Mouse (Mus musculus) duodenum, adult 2 months (tissue): ENCODE measurements around the gene Gm7233. TPM values are rescaled to one million over a fixed set of nuclear protein-coding genes. Genes with fewer than 3 reads are reported as not detected.

ENCODE experiments used
- polyA plus RNA-seq: library from polyadenylated mRNA; depleted of rRNA; stranded (reverse); fragments of >200 nt; gene quantifications from 2 replicates; pipeline ENCODE4 v1.2.3, GENCODE M21; 2012; ENCODE audit warnings: low replicate concordance; rRNA removed

Gm7233 gene
- polyA plus RNA-seq: not detected in 2 replicates

GRCm38 (mm10) chr14:43179567-43179966, at the start of gene Gm7233:
TSS of gene Gm7233 (plus strand) at chr14:43179867.

GRCm38 (mm10) chr14:43235204-43235603, 55.5 kb downstream of the Gm7233 start, which contains the start of gene Gm8122:
TSS of gene Gm8122 (minus strand) at chr14:43235304.

Other genes starting within 250 kb of the Gm7233 start
- not detected in 2 replicates for gene Gm8082, start 186.2 kb upstream of the Gm7233 start, polyA plus RNA-seq
- gene Gm10376, start 164.2 kb upstream of the Gm7233 start, polyA plus RNA-seq: not detected in 2 replicates
- not detected in 2 replicates for gene Gm8094, start 103.2 kb upstream of the Gm7233 start, polyA plus RNA-seq
- not detected in 2 replicates for gene Gm8104, start 79.3 kb upstream of the Gm7233 start, polyA plus RNA-seq
- not detected in 2 replicates for gene Gm8122, start 55.4 kb downstream of the Gm7233 start, polyA plus RNA-seq
- not detected in 2 replicates for gene Gm8126, start 78.8 kb downstream of the Gm7233 start, polyA plus RNA-seq
- not detected in 2 replicates for gene Gm9732, start 95.2 kb downstream of the Gm7233 start, polyA plus RNA-seq
- gene Gm8127, start 114.0 kb downstream of the Gm7233 start, polyA plus RNA-seq: not detected in 2 replicates
- not detected in 2 replicates for gene 1700001F09Rik, start 167.9 kb downstream of the Gm7233 start, polyA plus RNA-seq
- not detected in 2 replicates for gene Gm8138, start 236.5 kb downstream of the Gm7233 start, polyA plus RNA-seq